Mouse (Mus musculus): Measurements from ENCODE around the gene I830077J02Rik. TPM values are rescaled to one million over a fixed set of nuclear protein-coding genes. Genes with fewer than 3 reads are reported as not detected.

I830077J02Rik gene
- polyA plus RNA-seq (2012; rRNA removed; ENCODE audit: low replicate concordance) = 1.2 and 1.4 TPM in 2 replicates

GRCm38 (mm10) chr3:105932240-105933071, at the start of gene I830077J02Rik:
TSS of gene I830077J02Rik (minus strand) at chr3:105932664.

GRCm38 (mm10) chr3:105973411-105973810, 40.9 kb upstream of the I830077J02Rik start, which contains the start of gene Ovgp1:
TSS of gene Ovgp1 (plus strand) at chr3:105973711.

GRCm38 (mm10) chr3:105959999-105960398, 27.5 kb upstream of the I830077J02Rik start, which contains the start of gene Atp5f1:
TSS of gene Atp5f1 (minus strand) at chr3:105960099.

GRCm38 (mm10) chr3:105958974-105959580, 26.6 kb upstream of the I830077J02Rik start, which contains the start of gene Wdr77:
TSS of gene Wdr77 (plus strand) at chr3:105959369.

Other genes starting within 250 kb of the I830077J02Rik start
- gene Ddx20, start 245.1 kb downstream of the I830077J02Rik start, polyA plus RNA-seq (2012; rRNA removed; ENCODE audit: low replicate concordance) = 6.4 and 14.0 TPM in 2 replicates
- 0.58 and 0.78 TPM in 2 replicates for gene Inka2, start 228.1 kb downstream of the I830077J02Rik start, polyA plus RNA-seq (2012; rRNA removed; ENCODE audit: low replicate concordance)
- gene Rap1a, start 131.3 kb downstream of the I830077J02Rik start, polyA plus RNA-seq (2012; rRNA removed; ENCODE audit: low replicate concordance) = 0.63 and 0.84 TPM in 2 replicates
- gene Adora3, start 61.8 kb downstream of the I830077J02Rik start, polyA plus RNA-seq (2012; rRNA removed; ENCODE audit: low replicate concordance) = 0.36 and 0.41 TPM in 2 replicates
- gene Tmigd3, start 61.8 kb downstream of the I830077J02Rik start, polyA plus RNA-seq (2012; rRNA removed; ENCODE audit: low replicate concordance) = 0.23 and 0.60 TPM in 2 replicates
- gene Wdr77, start 26.7 kb upstream of the I830077J02Rik start, polyA plus RNA-seq (2012; rRNA removed; ENCODE audit: low replicate concordance) = 10.1 and 10.5 TPM in 2 replicates
- gene Atp5f1, start 27.4 kb upstream of the I830077J02Rik start, polyA plus RNA-seq (2012; rRNA removed; ENCODE audit: low replicate concordance) = 156 and 299 TPM in 2 replicates
- 0.06 and 0.20 TPM in 2 replicates for gene Ovgp1, start 41.0 kb upstream of the I830077J02Rik start, polyA plus RNA-seq (2012; rRNA removed; ENCODE audit: low replicate concordance)
- not detected in 2 replicates for gene Pifo, start 82.0 kb upstream of the I830077J02Rik start, polyA plus RNA-seq (2012; rRNA removed; ENCODE audit: low replicate concordance)
- gene Chil5, start 100.2 kb upstream of the I830077J02Rik start, polyA plus RNA-seq (2012; rRNA removed; ENCODE audit: low replicate concordance) = not detected in 2 replicates
- 0.08 and 0.37 TPM in 2 replicates for gene Chia1, start 180.6 kb upstream of the I830077J02Rik start, polyA plus RNA-seq (2012; rRNA removed; ENCODE audit: low replicate concordance)
- gene Chil3, start 234.9 kb upstream of the I830077J02Rik start, polyA plus RNA-seq (2012; rRNA removed; ENCODE audit: low replicate concordance) = not detected in 2 replicates